Mouse (Mus musculus) forebrain, embryonic 13.5 days (tissue): ENCODE measurements around the gene 1700019N19Rik. TPM values are rescaled to one million over a fixed set of nuclear protein-coding genes. Genes with fewer than 3 reads are reported as not detected.

ENCODE experiments used
- ATAC-seq: fragments of 200-750 bp; cut with Nextera tagmentation; 2 replicates; pipeline ENCODE4 v1.8.0; 2017
- H3K27ac ChIP-seq: fragments of 300-500 bp; sonication (generic); 2 replicates; pipeline ENCODE4 v1.5.1; 2015; ENCODE audit warnings: inconsistent platforms, mild to moderate bottlenecking, moderate library complexity
- H3K27me3 ChIP-seq: fragments of 300-500 bp; sonication (generic); 2 replicates; pipeline ENCODE4 v1.6.1; 2015; ENCODE audit warnings: mild to moderate bottlenecking, inconsistent platforms
- H3K36me3 ChIP-seq: fragments of 300-500 bp; sonication (generic); 2 replicates; pipeline ENCODE4 v1.6.1; 2015; ENCODE audit warnings: mild to moderate bottlenecking, inconsistent platforms; ENCODE audit not compliant: poor library complexity, severe bottlenecking
- H3K4me1 ChIP-seq: fragments of 300-500 bp; sonication (generic); 2 replicates; pipeline ENCODE4 v1.6.1; 2015; ENCODE audit warnings: inconsistent platforms
- H3K4me2 ChIP-seq: fragments of 300-500 bp; sonication (generic); 2 replicates; pipeline ENCODE4 v1.6.1; 2015; ENCODE audit warnings: inconsistent platforms, mild to moderate bottlenecking, moderate library complexity
- H3K4me3 ChIP-seq: fragments of 300-500 bp; sonication (generic); 2 replicates; pipeline ENCODE4 v1.5.1; 2015; ENCODE audit warnings: mild to moderate bottlenecking, inconsistent platforms
- H3K9ac ChIP-seq: fragments of 300-500 bp; sonication (generic); 2 replicates; pipeline ENCODE4 v1.6.1; 2015; ENCODE audit warnings: mild to moderate bottlenecking, inconsistent platforms
- H3K9me3 ChIP-seq: fragments of 300-500 bp; sonication (generic); replicated peaks from 2 replicates; pipeline ENCODE4 v1.6.1; 2016; ENCODE audit warnings: inconsistent platforms
- WGBS: fragments of 180-500 bp; shearing (Covaris S2); methylation state at CpG from one replicate; pipeline ENCODE4 v1.1.7; 2015; 5-methylcytosine and 5-hydroxymethylcytosine counted together
- polyA plus RNA-seq: library from polyadenylated mRNA; unstranded; fragments of >200 nt; fragmentation: Nextera tagmentation; extraction: Ambion mirVana; gene quantifications from 2 replicates; pipeline ENCODE4 v1.2.1, GENCODE M21; 2015

Gene 1700019N19Rik
- polyA plus RNA-seq, 1 experiment from 2014 or later, result not detected

- no peak overlapping the region for H3K4me2 ChIP-seq
- H3K9ac ChIP-seq, result no peak overlapping the region
- H3K9me3 ChIP-seq, result no peaks in the 10 kb centered on the region
- 95% methylated on average over 9 of the region's 9 CpGs for WGBS
- no peak overlapping the region for H3K4me3 ChIP-seq
- H3K4me1 ChIP-seq, result no peaks in the 10 kb centered on the region
- no peak overlapping the region for H3K27ac ChIP-seq
- no peaks in the 10 kb centered on the region for H3K36me3 ChIP-seq
- H3K27me3 ChIP-seq, result no peaks in the 10 kb centered on the region
- ATAC-seq, result no peak
These were observed 46.7 kb downstream of the 1700019N19Rik start for GRCm38 (mm10) chr19:58747498-58748000.

- WGBS, result 85% methylated on average over 4 of the region's 4 CpGs
- peaks cover 5% of the 10 kb centered on the region for H3K4me1 ChIP-seq
- no peaks in the 10 kb centered on the region for H3K9me3 ChIP-seq
- no peak for ATAC-seq
- no peak overlapping the region for H3K4me2 ChIP-seq
- H3K36me3 ChIP-seq, result no peaks in the 10 kb centered on the region
- no peak overlapping the region for H3K9ac ChIP-seq
- no peak overlapping the region for H3K27ac ChIP-seq
- H3K4me3 ChIP-seq, result no peak overlapping the region
- H3K27me3 ChIP-seq, result no peaks in the 10 kb centered on the region
These were observed 50.5 kb downstream of the 1700019N19Rik start for GRCm38 (mm10) chr19:58743736-58744135.

- peaks cover 5% of the 10 kb centered on the region for H3K4me1 ChIP-seq
- no peak overlapping the region for H3K27ac ChIP-seq
- no peak overlapping the region for H3K9ac ChIP-seq
- H3K27me3 ChIP-seq, result no peaks in the 10 kb centered on the region
- no peak overlapping the region for H3K4me3 ChIP-seq
- no peaks in the 10 kb centered on the region for H3K9me3 ChIP-seq
- H3K4me2 ChIP-seq, result no peak overlapping the region
- no peaks in the 10 kb centered on the region for H3K36me3 ChIP-seq
- ATAC-seq, result no peak
- 91% methylated on average over 4 of the region's 4 CpGs for WGBS
These were observed 51.5 kb downstream of the 1700019N19Rik start for GRCm38 (mm10) chr19:58742711-58743110.

DNA sequence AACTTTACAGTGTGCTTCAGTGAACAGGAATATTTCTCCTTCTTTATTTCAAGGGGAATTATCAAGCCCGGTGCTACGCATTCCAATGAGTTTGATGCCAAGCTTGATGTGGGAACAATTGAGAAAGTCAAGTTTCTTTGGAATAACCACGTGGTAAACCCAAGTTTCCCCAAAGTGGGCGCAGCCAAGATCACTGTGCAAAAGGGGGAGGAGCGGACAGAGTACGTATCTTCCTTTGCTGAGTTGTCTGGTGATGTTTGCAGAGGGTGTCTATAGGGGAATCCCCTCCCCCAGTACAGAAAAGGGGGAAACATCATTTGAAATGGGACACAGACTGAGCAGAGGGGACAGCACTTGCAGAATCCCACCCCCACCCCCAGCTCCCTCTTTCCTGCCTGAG lies 53.2 kb downstream of the 1700019N19Rik start:
- no peak for ATAC-seq
- Histone ChIP-seq H3K4me1 (peaks cover 5% of the 10 kb centered on the region), H3K4me3 (no peak overlapping the region), H3K27me3 (no peaks in the 10 kb centered on the region), H3K4me2 (no peak overlapping the region), H3K9me3 (no peaks in the 10 kb centered on the region), H3K9ac (no peak overlapping the region), H3K27ac (no peak overlapping the region), H3K36me3 (no peaks in the 10 kb centered on the region)
- WGBS, result 49% methylated on average over 6 of the region's 6 CpGs

- no peaks in the 10 kb centered on the region for H3K9me3 ChIP-seq
- H3K27me3 ChIP-seq, result no peaks in the 10 kb centered on the region
- H3K4me2 ChIP-seq, result no peak overlapping the region
- peaks cover 5% of the 10 kb centered on the region for H3K4me1 ChIP-seq
- 88% methylated on average over 4 of the region's 4 CpGs for WGBS
- no peak overlapping the region for H3K27ac ChIP-seq
- ATAC-seq, result no peak
- no peak overlapping the region for H3K4me3 ChIP-seq
- no peaks in the 10 kb centered on the region for H3K36me3 ChIP-seq
- no peak overlapping the region for H3K9ac ChIP-seq
These were observed 56.1 kb downstream of the 1700019N19Rik start for GRCm38 (mm10) chr19:58738111-58738510.

Other genes with a start within 250 kb of the 1700019N19Rik start
- gene Pnlip, start 142.0 kb downstream of the 1700019N19Rik start, polyA plus RNA-seq, result 0.11 TPM in 1 of 2 replicates, not detected in the other
- gene Pnliprp1, start 65.6 kb downstream of the 1700019N19Rik start, polyA plus RNA-seq, result 0.71 and 7.2 TPM in 2 replicates
- gene Pnliprp2, start 34.7 kb downstream of the 1700019N19Rik start, polyA plus RNA-seq, result 0.21 TPM in 1 of 2 replicates, not detected in the other
- 1.5 and 1.7 TPM in 2 replicates for gene Eno4, start 149.0 kb upstream of the 1700019N19Rik start, polyA plus RNA-seq
- gene Hspa12a, start 149.2 kb upstream of the 1700019N19Rik start, polyA plus RNA-seq, result 18.7 and 19.0 TPM in 2 replicates